Mouse (Mus musculus) testis, postnatal 14 days (tissue): ENCODE results near the gene Ifna6.
A peak's percentile ranks its signal among the peaks of the same experiment; 100 is the strongest.

ENCODE experiments used
- DNase-seq: peaks from one replicate; pipeline ENCODE4 v3.0.0; 2021; ENCODE audit warnings: low spot score

The Ifna6 gene

GRCm38 (mm10) chr4:88845334-88845733 lies 18.1 kb downstream of the Ifna6 start:
- no peak for DNase-seq

GRCm38 (mm10) chr4:88849698-88850097 lies 22.5 kb downstream of the Ifna6 start, which contains the start of gene Ifna1:
Ifna1 (plus strand) TSS chr4:88850087.
- DNase-seq = no peak

DNA sequence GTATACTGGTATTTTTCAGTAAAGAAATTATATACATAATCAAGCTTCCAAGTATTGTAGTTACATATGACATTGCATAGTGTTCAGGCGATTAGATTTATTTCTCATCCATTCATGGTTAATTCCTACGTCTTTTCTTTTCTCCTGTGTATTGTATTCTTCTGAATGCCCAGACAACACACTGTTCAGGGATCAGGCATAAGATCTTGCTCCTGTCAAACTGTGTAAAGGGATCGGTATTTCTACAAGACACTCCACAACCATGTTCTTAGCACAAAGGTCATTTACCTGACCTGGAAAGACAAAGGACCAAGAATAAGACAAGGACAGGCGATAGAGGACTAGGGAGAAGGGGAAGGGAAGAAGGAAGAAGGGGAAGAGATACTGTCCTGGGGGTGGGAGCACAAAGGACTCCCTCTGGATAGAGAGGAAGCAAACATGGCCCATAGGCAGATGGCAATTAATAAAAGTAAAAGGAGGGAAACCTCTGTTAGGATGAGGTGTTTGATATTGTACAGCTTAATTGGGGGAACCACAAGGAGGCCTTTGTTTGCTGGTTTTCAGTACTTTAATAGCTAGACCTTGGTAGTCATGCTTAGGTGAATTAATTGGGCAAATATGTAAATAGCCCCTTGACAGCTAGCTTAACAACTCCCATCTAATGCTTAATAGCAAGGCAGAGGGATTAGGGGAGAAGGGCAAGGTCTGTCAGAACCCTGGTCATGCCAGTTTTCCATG lies 24.0 kb downstream of the Ifna6 start:
- no peak for DNase-seq

GRCm38 (mm10) chr4:88859214-88859613 lies 32.0 kb downstream of the Ifna6 start:
- no peak for DNase-seq

DNA sequence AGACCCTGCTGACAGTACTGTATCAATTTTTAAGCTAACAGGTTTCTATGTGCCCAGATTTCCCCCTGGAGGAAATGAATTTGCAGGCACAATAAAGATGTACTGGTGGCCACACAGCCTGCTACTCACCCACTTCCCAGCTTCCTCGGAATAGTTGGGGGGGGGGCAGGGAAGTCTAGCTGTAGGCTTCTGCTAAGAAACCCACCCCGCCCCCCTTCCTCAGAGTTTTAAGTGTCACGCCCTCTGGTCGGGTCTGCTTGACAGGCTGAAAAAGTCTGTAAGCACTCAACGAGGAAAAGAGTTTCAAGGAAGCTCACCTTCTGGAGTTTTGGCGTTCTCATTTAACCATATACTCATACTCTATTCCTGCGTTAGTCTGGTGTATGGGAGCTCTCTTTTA lies 36.1 kb downstream of the Ifna6 start:
- no peak for DNase-seq

- DNase-seq = no peak
These were observed 37.4 kb downstream of the Ifna6 start for GRCm38 (mm10) chr4:88864599-88864998.

GRCm38 (mm10) chr4:88865011-88865569 lies 37.9 kb downstream of the Ifna6 start:
- DNase-seq = no peak

DNA sequence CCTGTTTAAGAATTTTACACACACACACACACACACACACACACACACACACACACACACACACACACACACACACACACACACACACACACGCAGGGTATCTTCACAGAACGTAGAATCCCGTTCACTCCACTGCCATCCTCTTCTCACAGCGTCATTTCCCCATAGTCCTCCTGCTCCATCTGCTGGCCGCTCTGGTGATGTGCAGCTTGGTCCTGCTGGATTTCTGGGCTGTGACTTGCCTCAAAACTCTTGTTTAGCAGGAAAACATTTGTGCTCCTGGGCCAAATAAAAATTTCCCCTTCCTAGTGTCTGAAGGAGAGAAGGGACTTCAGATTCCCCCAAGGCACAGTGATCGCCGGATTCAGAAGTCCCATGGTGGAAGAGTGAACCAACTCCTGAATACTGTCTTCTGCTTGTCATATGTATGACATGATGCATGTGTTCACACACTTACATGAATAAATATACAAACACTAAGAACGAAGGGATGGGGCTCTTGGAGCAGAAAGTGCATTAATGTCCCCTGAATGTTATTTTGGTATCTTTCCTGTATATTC lies 40.2 kb downstream of the Ifna6 start:
- DNase-seq = peak; percentile 37

GRCm38 (mm10) chr4:88867926-88868911 lies 41.0 kb downstream of the Ifna6 start:
- DNase-seq = no peak

DNA sequence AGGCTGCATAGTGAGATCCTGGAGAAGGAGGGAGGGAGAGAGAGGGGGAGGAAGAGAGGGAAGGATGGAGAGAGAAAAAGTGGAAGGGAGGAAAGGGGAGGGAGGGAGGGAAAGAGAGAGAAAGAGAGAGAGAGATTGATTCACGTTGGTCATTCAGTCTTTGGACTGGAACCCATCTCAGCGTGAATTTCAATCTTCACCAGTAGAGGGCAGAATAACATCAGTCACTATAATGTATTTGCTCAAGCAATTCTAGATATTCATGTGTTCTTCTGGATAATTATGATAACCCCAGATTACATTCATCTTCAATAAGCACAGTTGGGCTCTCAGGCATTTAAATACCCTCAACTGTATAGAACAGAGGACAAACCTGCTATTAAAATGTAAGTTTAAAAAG lies 45.5 kb downstream of the Ifna6 start:
- no peak for DNase-seq

GRCm38 (mm10) chr4:88875435-88876095 lies 48.3 kb downstream of the Ifna6 start:
- no peak for DNase-seq

DNA sequence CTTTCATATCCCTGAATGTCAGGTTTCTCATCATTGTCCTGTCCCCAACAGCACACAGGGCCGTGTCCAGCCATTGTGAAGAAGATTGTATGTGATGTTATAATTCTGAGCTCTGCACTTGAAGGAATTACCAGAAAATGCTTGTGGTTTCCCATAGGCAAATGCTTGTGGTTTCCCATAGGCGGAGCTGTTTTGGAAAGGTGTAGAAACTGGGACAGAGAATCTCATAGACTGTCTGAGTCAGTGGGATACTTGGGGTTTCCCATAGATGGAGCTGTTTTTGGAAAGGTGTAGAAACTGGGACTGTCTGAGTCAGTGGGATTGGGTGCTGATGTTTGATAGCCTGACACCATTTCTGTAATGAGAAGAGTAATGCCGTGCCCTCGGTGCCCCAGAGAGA lies 49.3 kb downstream of the Ifna6 start:
- no peak for DNase-seq
